Mouse (Mus musculus): ENCODE data around the gene Vill. TPM values are rescaled to one million over a fixed set of nuclear protein-coding genes. Genes with fewer than 3 reads are reported as not detected.

Gene Vill
- polyA plus RNA-seq, 1 experiment from 2014 or later, result 4.2 TPM

DNA sequence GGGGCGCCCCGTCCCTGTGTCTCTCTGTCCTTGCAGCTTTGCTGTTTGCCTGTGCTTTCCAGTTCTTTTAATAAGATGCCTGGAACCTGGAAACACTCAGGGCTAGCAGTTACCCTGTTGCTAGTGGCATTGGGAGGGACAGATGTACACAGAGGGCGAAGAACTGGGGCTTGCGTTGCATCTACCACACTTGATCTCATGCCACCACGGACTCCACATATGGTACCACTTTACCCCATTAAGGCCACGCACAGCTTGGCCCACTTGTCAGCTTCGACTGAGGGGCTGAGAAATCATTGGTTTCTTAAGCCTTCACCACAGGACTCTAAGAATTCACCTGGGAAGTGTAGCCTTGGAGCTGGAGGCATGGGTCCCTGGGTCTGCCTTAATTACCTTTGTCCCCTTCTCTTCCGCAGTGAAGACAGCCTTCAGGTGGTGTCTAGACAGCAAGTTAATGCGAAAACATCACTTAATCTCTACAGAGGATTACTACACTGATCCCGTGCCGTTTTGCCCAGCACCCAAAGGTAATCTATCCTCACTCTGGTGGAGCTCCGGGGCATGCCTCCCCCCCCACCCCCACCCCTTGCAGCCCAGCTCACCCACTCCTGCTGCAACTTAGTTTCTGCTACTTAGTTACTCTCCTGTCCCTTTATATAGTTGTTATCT lies 57.2 kb downstream of the Vill start:
- H3K4me3 ChIP-seq, result no peak overlapping the region
- no peak overlapping the region for H3K27ac ChIP-seq
- WGBS, result 65% methylated on average over 12 of the region's 12 CpGs
- no peaks in the 10 kb centered on the region for H3K36me3 ChIP-seq
- no peak overlapping the region for H3K4me2 ChIP-seq
- no peaks in the 10 kb centered on the region for H3K9me3 ChIP-seq
- ATAC-seq (ENCODE audit: low FRiP score), result no peak
- peaks cover 6% of the 10 kb centered on the region; the same call in 1 of the 2 replicates for H3K4me1 ChIP-seq (replicated peaks)
- no peaks in the 10 kb centered on the region for H3K27me3 ChIP-seq
- no peak overlapping the region for H3K9ac ChIP-seq

DNA sequence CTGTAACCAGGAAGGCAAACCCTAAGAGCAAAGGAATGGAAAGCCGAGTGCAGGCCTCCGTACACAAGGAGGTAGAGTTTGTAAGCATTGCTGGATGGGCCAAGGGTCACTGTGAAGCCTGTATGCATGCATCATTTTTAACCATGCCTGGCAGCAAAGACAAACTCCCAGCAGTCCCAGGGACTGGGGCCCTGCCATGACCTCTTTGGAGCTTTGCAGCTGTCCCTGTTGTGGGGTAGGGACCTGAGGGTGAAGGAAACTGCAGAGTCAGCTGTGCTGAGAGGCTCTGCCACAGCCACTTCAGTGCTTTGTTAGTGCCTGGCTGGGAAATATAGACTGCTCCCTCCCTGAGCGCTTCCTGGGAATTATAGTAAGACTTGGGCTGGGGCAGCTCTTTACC lies 58.1 kb downstream of the Vill start:
- no peaks in the 10 kb centered on the region for H3K9me3 ChIP-seq
- no peak overlapping the region for H3K27ac ChIP-seq
- H3K4me2 ChIP-seq, result no peak overlapping the region
- H3K4me3 ChIP-seq, result no peak overlapping the region
- WGBS, result 34% methylated on average over 3 of the region's 3 CpGs
- H3K36me3 ChIP-seq, result no peaks in the 10 kb centered on the region
- H3K4me1 ChIP-seq (replicated peaks), result peaks cover 6% of the 10 kb centered on the region; the same call in 1 of the 2 replicates
- H3K27me3 ChIP-seq, result no peaks in the 10 kb centered on the region
- no peak overlapping the region for H3K9ac ChIP-seq
- ATAC-seq (ENCODE audit: low FRiP score), result no peak

DNA sequence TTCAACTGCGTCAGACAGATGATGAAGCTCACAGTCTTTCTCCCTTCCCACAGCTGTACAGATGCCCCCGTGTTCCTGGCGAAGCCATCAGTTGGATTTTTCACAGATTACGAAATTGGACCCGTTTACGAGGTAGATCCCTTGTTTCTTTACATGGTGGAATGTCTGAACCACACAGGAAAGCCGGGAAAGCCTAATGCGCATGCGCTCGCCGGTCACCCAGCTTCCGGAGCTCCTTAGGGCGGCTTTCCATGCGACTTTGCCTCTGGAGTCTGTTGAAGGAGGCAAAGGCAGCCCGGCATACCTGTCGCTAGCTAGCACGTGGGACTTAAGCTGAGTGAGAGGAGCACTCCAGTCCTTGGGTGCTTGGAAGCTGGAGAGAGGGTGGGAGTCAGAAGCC lies 62.3 kb downstream of the Vill start:
- Histone ChIP-seq H3K9me3 (no peaks in the 10 kb centered on the region), H3K4me3 (no peak overlapping the region), H3K9ac (no peak overlapping the region), H3K4me2 (no peak overlapping the region), H3K27ac (no peak overlapping the region), H3K4me1 (replicated peaks) (peaks cover 11% of the 10 kb centered on the region; the same call in 1 of the 2 replicates), H3K36me3 (no peaks in the 10 kb centered on the region), H3K27me3 (no peaks in the 10 kb centered on the region)
- WGBS, result 87% methylated on average over 17 of the region's 17 CpGs
- ATAC-seq (ENCODE audit: low FRiP score), result no peak

DNA sequence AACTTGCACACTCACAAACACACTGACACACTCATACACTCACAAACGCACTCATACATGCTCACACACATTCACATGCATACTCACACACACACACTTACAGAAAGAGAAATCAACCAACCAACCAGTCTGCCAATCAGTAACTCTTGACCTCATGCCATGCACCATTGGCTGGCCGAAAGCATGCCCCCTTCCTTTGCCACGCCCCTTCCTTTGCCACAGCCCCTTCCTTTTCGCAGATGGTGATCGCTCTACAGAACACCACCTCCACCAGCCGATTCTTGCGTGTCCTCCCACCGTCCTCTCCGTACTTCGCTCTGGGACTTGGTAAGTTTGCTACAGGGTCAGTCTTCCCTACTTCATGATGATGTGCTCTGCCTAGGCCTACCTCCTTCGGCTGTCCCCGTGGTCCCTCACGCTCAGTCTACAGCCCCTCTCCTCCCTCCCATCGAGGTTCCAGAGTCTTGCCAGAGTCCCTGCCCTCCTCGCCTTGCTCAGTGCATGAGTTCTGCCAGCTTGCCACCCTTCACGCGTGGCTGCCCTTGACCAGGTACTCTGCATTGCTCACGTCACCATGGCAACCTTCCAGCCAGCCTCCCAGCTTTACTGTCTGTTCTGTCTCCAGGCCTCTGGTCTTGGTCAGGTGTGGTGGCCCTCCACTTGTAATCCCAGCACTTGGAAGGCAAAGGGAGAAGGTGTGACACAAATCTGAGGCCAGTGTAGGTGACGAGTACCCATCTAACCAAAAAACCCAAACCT lies 67.0 kb downstream of the Vill start:
- WGBS, result 85% methylated on average over 19 of the region's 19 CpGs
- H3K4me2 ChIP-seq, result no peak overlapping the region
- H3K9ac ChIP-seq, result no peak overlapping the region
- H3K4me3 ChIP-seq, result no peak overlapping the region
- peaks cover 12% of the 10 kb centered on the region for H3K4me1 ChIP-seq (replicated peaks)
- H3K36me3 ChIP-seq, result no peaks in the 10 kb centered on the region
- H3K9me3 ChIP-seq, result no peaks in the 10 kb centered on the region
- no peaks in the 10 kb centered on the region for H3K27me3 ChIP-seq
- ATAC-seq (ENCODE audit: low FRiP score), result no peak
- H3K27ac ChIP-seq, result no peak overlapping the region

DNA sequence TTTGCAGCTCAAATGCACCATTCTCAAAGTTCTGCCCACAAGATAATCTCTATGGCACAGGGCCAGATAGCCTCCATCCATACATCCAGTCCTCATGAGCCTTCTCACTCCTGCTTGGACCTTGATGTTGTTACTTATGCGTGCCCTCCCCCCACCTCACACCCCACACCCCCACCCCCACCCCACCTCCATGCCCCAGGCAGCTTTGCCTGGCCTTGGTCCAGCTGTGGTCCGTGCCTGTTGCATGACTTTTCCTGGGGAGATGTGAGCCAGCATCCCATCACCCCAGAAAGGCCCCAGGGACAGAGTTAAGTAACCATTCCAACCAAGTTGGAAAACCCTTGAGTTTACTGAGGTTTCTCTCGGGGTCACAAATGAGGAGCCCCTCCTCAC lies 67.6 kb downstream of the Vill start:
- Histone ChIP-seq H3K9ac (no peak overlapping the region), H3K9me3 (no peaks in the 10 kb centered on the region), H3K27ac (no peak overlapping the region), H3K4me1 (replicated peaks) (peaks cover 12% of the 10 kb centered on the region), H3K36me3 (no peaks in the 10 kb centered on the region), H3K4me3 (no peak overlapping the region), H3K27me3 (no peaks in the 10 kb centered on the region), H3K4me2 (no peak overlapping the region)
- WGBS, result 78% methylated on average over 3 of the region's 3 CpGs
- no peak for ATAC-seq (ENCODE audit: low FRiP score)

Small RNA genes lying within 50 kb of the gene (microRNA-seq; reads per million reads assigned to microRNA genes)
- 4.9 reads per million, percentile 15 among the genes with 10 or more reads in this experiment for gene Mir26a-1

Other genes starting within 250 kb of the Vill start
- 7.3 and 8.1 TPM in 2 replicates for gene Ctdspl, start 126.3 kb upstream of the Vill start, polyA plus RNA-seq (2015; fragmentation: Nextera tagmentation; extraction: Ambion mirVana)
- 22.5 and 23.8 TPM in 2 replicates for gene Plcd1, start 40.7 kb downstream of the Vill start, polyA plus RNA-seq (2015; fragmentation: Nextera tagmentation; extraction: Ambion mirVana)
- 0.38 and 1.5 TPM in 2 replicates for gene Dlec1, start 49.7 kb downstream of the Vill start, polyA plus RNA-seq (2015; fragmentation: Nextera tagmentation; extraction: Ambion mirVana)
- gene Acaa1b, start 104.3 kb downstream of the Vill start, polyA plus RNA-seq (2015; fragmentation: Nextera tagmentation; extraction: Ambion mirVana), result 1.8 and 1.9 TPM in 2 replicates
- gene Gm47289, start 106.4 kb downstream of the Vill start, polyA plus RNA-seq (2015; fragmentation: Nextera tagmentation; extraction: Ambion mirVana), result not detected in 2 replicates
- not detected in 2 replicates for gene Slc22a13, start 156.3 kb downstream of the Vill start, polyA plus RNA-seq (2015; fragmentation: Nextera tagmentation; extraction: Ambion mirVana)